Mouse (Mus musculus): ENCODE results near the gene Pfn1. TPM values are rescaled to one million over a fixed set of nuclear protein-coding genes. Genes with fewer than 3 reads are reported as not detected.
A peak's percentile ranks its signal among the peaks of the same experiment; 100 is the strongest.

The Pfn1 gene
- polyA plus RNA-seq, 1 experiment from 2014 or later, result 1,672 TPM

DNA sequence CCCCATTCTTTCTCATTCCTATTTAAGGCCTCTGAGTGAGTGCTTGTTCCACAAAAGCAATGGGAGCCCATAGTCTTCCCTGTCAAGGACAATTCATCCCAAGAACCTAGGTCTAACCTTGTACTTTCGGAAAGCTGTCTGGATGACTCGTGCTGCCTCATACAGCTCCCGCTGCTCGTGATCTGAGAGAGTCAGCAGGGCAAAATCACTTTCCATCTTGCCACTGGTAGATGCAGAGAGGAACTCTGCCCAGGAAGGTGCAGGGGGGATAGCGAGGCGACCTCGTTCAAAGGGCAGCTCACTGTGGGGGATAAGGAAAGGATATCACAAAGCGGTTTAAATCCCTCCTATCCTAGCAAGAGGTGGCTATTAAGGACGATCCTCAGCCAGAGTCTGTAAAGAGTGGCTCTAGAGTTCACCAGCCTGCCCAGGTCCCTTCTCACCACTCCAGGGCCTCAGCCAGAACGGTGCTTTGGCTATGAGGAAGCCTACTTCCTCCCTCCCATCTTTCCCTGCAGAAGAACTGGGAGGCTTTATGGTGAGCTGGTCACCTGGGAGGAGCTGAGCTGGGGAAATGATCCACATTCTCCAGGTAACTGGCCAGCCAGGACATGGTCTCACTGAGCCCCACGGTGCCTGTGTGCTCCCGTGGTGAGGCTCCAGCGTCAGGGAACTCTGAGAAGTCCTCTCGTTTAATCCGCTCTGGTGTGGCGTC, 17.0 kb upstream of the Pfn1 start:
- ATAC-seq (ENCODE audit: insufficient number of reproducible peaks, insufficient read depth, low FRiP score, low TSS enrichment, low read depth), result no peak
- peaks cover 45% of the 10 kb centered on the region for H3K36me3 ChIP-seq
- peak overlapping the region; percentile 82; the same call in 1 of the 2 replicates for H3K4me2 ChIP-seq
- H3K9ac ChIP-seq, result peak overlapping the region; percentile 82
- H3K4me3 ChIP-seq, result 0 out of 2 replicates have a peak overlapping the region, but pooled peaks have one; percentile 69
- WGBS, result 87% methylated on average over 16 of the region's 16 CpGs
- no peaks in the 10 kb centered on the region for H3K9me3 ChIP-seq
- peaks cover 31% of the 10 kb centered on the region for H3K4me1 ChIP-seq
- H3K27me3 ChIP-seq, result no peaks in the 10 kb centered on the region
- 0 out of 2 replicates have a peak overlapping the region, but pooled peaks have one; percentile 98 for H3K27ac ChIP-seq

GRCm38 (mm10) chr11:70670483-70670882, 16.0 kb upstream of the Pfn1 start:
- Histone ChIP-seq H3K4me2 (peak overlapping the region; percentile 82), H3K9me3 (no peaks in the 10 kb centered on the region), H3K4me3 (peak overlapping the region; percentile 69), H3K27ac (peak overlapping the region; percentile 98), H3K4me1 (peaks cover 31% of the 10 kb centered on the region), H3K9ac (peak overlapping the region; percentile 82), H3K36me3 (peaks cover 45% of the 10 kb centered on the region), H3K27me3 (no peaks in the 10 kb centered on the region)
- no peak for ATAC-seq (ENCODE audit: insufficient number of reproducible peaks, insufficient read depth, low FRiP score, low TSS enrichment, low read depth)
- 40% methylated on average over 14 of the region's 14 CpGs for WGBS

- peak overlapping the region; percentile 82 for H3K4me2 ChIP-seq
- no peaks in the 10 kb centered on the region for H3K9me3 ChIP-seq
- H3K4me1 ChIP-seq, result peaks cover 31% of the 10 kb centered on the region
- H3K4me3 ChIP-seq, result peak overlapping the region; percentile 69
- WGBS, result under 1% methylated on average over 31 of the region's 31 CpGs
- H3K36me3 ChIP-seq, result peaks cover 46% of the 10 kb centered on the region
- ATAC-seq (ENCODE audit: insufficient number of reproducible peaks, insufficient read depth, low FRiP score, low TSS enrichment, low read depth), result no peak
- H3K27me3 ChIP-seq, result no peaks in the 10 kb centered on the region
- H3K27ac ChIP-seq, result peak overlapping the region; percentile 98
- H3K9ac ChIP-seq, result peak overlapping the region; percentile 82
These were observed 15.3 kb upstream of the Pfn1 start for GRCm38 (mm10) chr11:70669582-70670345.

GRCm38 (mm10) chr11:70668771-70669505, 14.5 kb upstream of the Pfn1 start, which contains the start of gene Spag7:
Spag7 (minus strand) TSS chr11:70669416.
- no peaks in the 10 kb centered on the region for H3K9me3 ChIP-seq
- peak within 1 kb of the TSS; percentile 69 for H3K4me3 ChIP-seq
- peak within 1 kb of the TSS; percentile 98 for H3K27ac ChIP-seq
- H3K9ac ChIP-seq, result peak within 1 kb of the TSS; percentile 82
- peaks cover 46% of the 10 kb centered on the region for H3K36me3 ChIP-seq
- WGBS, result under 1% methylated on average over 44 of the region's 44 CpGs
- H3K4me2 ChIP-seq, result peak within 1 kb of the TSS; percentile 82
- peak; percentile 95 for ATAC-seq (ENCODE audit: insufficient number of reproducible peaks, insufficient read depth, low FRiP score, low TSS enrichment, low read depth)
- H3K27me3 ChIP-seq, result no peaks in the 10 kb centered on the region
- peaks cover 31% of the 10 kb centered on the region for H3K4me1 ChIP-seq

- Histone ChIP-seq H3K4me3 (peak overlapping the region; percentile 69), H3K4me1 (peaks cover 31% of the 10 kb centered on the region), H3K27ac (peak overlapping the region; percentile 98), H3K9ac (peak overlapping the region; percentile 63), H3K36me3 (peaks cover 47% of the 10 kb centered on the region), H3K9me3 (no peaks in the 10 kb centered on the region), H3K27me3 (no peaks in the 10 kb centered on the region), H3K4me2 (peak overlapping the region; percentile 82)
- ATAC-seq (ENCODE audit: insufficient number of reproducible peaks, insufficient read depth, low FRiP score, low TSS enrichment, low read depth), result peak; percentile 40; the same call in 1 of the 2 replicates
- WGBS, result under 1% methylated on average over 15 of the region's 15 CpGs
These were observed 13.9 kb upstream of the Pfn1 start for GRCm38 (mm10) chr11:70668335-70668770.

GRCm38 (mm10) chr11:70667271-70668150, 13.1 kb upstream of the Pfn1 start:
- no peaks in the 10 kb centered on the region for H3K9me3 ChIP-seq
- H3K4me2 ChIP-seq, result peak overlapping the region; percentile 82
- peaks cover 31% of the 10 kb centered on the region for H3K4me1 ChIP-seq
- H3K27ac ChIP-seq, result peak overlapping the region; percentile 98
- H3K27me3 ChIP-seq, result no peaks in the 10 kb centered on the region
- peak overlapping the region; percentile 69 for H3K4me3 ChIP-seq
- H3K9ac ChIP-seq, result peak overlapping the region; percentile 63
- 45% methylated on average over 14 of the region's 14 CpGs for WGBS
- no peak for ATAC-seq (ENCODE audit: insufficient number of reproducible peaks, insufficient read depth, low FRiP score, low TSS enrichment, low read depth)
- H3K36me3 ChIP-seq, result peaks cover 51% of the 10 kb centered on the region

GRCm38 (mm10) chr11:70666687-70667086, 12.2 kb upstream of the Pfn1 start:
- H3K4me1 ChIP-seq, result peaks cover 30% of the 10 kb centered on the region
- no peak overlapping the region for H3K4me2 ChIP-seq
- no peak overlapping the region for H3K4me3 ChIP-seq
- H3K27ac ChIP-seq, result no peak overlapping the region
- no peaks in the 10 kb centered on the region for H3K27me3 ChIP-seq
- WGBS, result 96% methylated on average over 8 of the region's 8 CpGs
- H3K9me3 ChIP-seq, result no peaks in the 10 kb centered on the region
- no peak for ATAC-seq (ENCODE audit: insufficient number of reproducible peaks, insufficient read depth, low FRiP score, low TSS enrichment, low read depth)
- no peak overlapping the region for H3K9ac ChIP-seq
- peaks cover 51% of the 10 kb centered on the region for H3K36me3 ChIP-seq

- ATAC-seq (ENCODE audit: insufficient number of reproducible peaks, insufficient read depth, low FRiP score, low TSS enrichment, low read depth), result no peak
- H3K4me2 ChIP-seq, result no peak overlapping the region
- H3K4me3 ChIP-seq, result no peak overlapping the region
- H3K27ac ChIP-seq, result no peak overlapping the region
- H3K9me3 ChIP-seq, result no peaks in the 10 kb centered on the region
- H3K36me3 ChIP-seq, result peaks cover 61% of the 10 kb centered on the region
- 92% methylated on average over 9 of the region's 9 CpGs for WGBS
- H3K9ac ChIP-seq, result no peak overlapping the region
- no peaks in the 10 kb centered on the region for H3K27me3 ChIP-seq
- H3K4me1 ChIP-seq, result peaks cover 14% of the 10 kb centered on the region
These were observed 10.3 kb upstream of the Pfn1 start for GRCm38 (mm10) chr11:70664741-70665140.

DNA sequence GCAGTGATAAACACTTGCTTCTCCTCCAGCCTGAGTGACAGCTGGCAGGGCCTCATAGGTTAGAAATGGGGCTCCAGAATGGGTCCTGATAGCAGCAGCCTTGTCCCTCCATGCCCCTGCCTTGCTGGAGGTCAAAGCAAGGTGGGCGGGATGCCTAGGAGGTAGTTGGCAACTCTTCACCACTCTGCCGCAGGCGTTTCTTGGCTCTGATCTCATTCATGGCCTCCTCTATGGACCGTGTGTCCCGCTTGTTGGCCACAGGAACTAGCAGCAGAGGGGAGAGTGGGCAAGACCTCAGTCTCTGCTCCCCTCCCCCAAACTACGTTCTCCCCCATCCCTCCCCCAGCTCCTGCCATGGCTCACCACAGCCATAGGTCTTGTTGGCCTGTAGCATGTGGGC, 9.5 kb upstream of the Pfn1 start:
- no peak overlapping the region for H3K27ac ChIP-seq
- no peak overlapping the region for H3K9ac ChIP-seq
- no peaks in the 10 kb centered on the region for H3K27me3 ChIP-seq
- H3K9me3 ChIP-seq, result no peaks in the 10 kb centered on the region
- no peak for ATAC-seq (ENCODE audit: insufficient number of reproducible peaks, insufficient read depth, low FRiP score, low TSS enrichment, low read depth)
- WGBS, result 88% methylated on average over 6 of the region's 6 CpGs
- H3K4me3 ChIP-seq, result no peak overlapping the region
- H3K36me3 ChIP-seq, result peaks cover 61% of the 10 kb centered on the region
- H3K4me1 ChIP-seq, result peaks cover 14% of the 10 kb centered on the region
- H3K4me2 ChIP-seq, result no peak overlapping the region

DNA sequence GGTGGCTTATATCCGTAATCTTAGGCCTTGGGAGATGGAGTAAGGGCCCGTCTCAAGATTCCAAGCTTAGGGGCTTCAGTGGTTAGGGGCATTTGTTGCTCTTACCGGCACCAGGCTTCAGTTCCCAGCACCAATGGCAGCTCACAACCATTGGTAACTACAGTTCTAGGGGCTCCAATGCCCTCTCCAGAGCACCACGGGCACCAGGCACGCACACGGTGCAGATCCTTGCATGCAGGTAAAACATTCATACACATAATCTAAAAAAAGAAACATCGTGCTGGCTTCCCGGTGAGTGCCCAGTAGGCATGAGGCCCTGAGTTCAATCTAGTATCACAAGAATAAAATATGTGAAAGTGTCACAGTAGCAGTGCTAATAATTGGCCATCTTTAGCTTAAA, 8.7 kb upstream of the Pfn1 start:
- H3K4me3 ChIP-seq, result no peak overlapping the region
- no peak overlapping the region for H3K4me2 ChIP-seq
- ATAC-seq (ENCODE audit: insufficient number of reproducible peaks, insufficient read depth, low FRiP score, low TSS enrichment, low read depth), result no peak
- H3K27ac ChIP-seq, result no peak overlapping the region
- H3K4me1 ChIP-seq, result peaks cover 21% of the 10 kb centered on the region
- no peaks in the 10 kb centered on the region for H3K9me3 ChIP-seq
- 90% methylated on average over 8 of the region's 8 CpGs for WGBS
- no peaks in the 10 kb centered on the region for H3K27me3 ChIP-seq
- H3K9ac ChIP-seq, result no peak overlapping the region
- peaks cover 61% of the 10 kb centered on the region for H3K36me3 ChIP-seq
